ENCODE assay signal across 8 mouse cellular contexts in genomic region chr13:98944620-98945081, GRCm38 (mm10). TPM values are rescaled to one million over a fixed set of nuclear protein-coding genes. Genes with fewer than 3 reads are reported as not detected.
A peak's percentile ranks its signal among the peaks of the same experiment; 100 is the strongest.
DNase-seq lines count a peak whose midpoint lies in the region; ATAC-seq and TF ChIP-seq lines count a peak whose summit lies in the region.

No protein-coding gene starts in this region.

- peak overlapping the region; percentile 73 for H3K27ac ChIP-seq in heart, adult 2 months
- no peak overlapping the region for H3K27ac ChIP-seq in liver, embryonic 11.5 days (ENCODE audit: low read depth, low read length)

- H3K9me3 ChIP-seq in liver, embryonic 11.5 days (ENCODE audit: control insufficient read depth, low read length) = no peaks in the 10 kb centered on the region

- no peak for TF ChIP-seq CTCF in heart, adult 2 months (IDR thresholded peaks at IDR 0.05)

- intact Hi-C loops in heart, adult 2 months (cut with DNase I) = no loop called here
- intact Hi-C loops in heart, postnatal 25 days (cut with DNase I) = no loop called here

- 35% methylated on average over 7 of the region's 7 CpGs for WGBS in heart, adult 2 months
- WGBS in liver, embryonic 11.5 days = 45% methylated on average over 7 of the region's 7 CpGs

- TF ChIP-seq EP300 in heart, adult 2 months (IDR thresholded peaks at IDR 0.05; ENCODE audit: insufficient read depth, low read depth, low read length) = no peak

- ATAC-seq in erythroblast, adult 5-6 weeks (replicated peaks; ENCODE audit: low FRiP score, poor library complexity, severe bottlenecking) = peak; percentile 78
- ATAC-seq in liver, embryonic 11.5 days (replicated peaks; ENCODE audit: low FRiP score) = 0 out of 2 replicates have a peak, but pooled peaks have one; percentile 41

- 0 out of 2 replicates have a peak, but pooled peaks have one; percentile 24 for TF ChIP-seq POLR2A in heart, adult 2 months (IDR thresholded peaks at IDR 0.05; ENCODE audit: insufficient read depth, low read depth, low read length)

- no peaks in the 10 kb centered on the region for H3K27me3 ChIP-seq in heart, adult 2 months (ENCODE audit: control insufficient read depth, insufficient read depth, low read length)
- H3K27me3 ChIP-seq in liver, embryonic 11.5 days (replicated peaks; ENCODE audit: control insufficient read depth, insufficient read depth, low read length) = no peaks in the 10 kb centered on the region

- H3K9ac ChIP-seq in heart, adult 2 months (ENCODE audit: low read depth, low read length) = peak overlapping the region; percentile 63; the same call in 1 of the 2 replicates
- no peak overlapping the region for H3K9ac ChIP-seq in liver, embryonic 11.5 days (ENCODE audit: low read depth, low read length)

- H3K79me2 ChIP-seq in heart, adult 2 months (replicated peaks; ENCODE audit: control insufficient read depth, insufficient read depth, low read length) = no peaks in the 10 kb centered on the region

- H3K4me1 ChIP-seq in heart, adult 2 months (ENCODE audit: control insufficient read depth, insufficient read depth, low read length) = no peaks in the 10 kb centered on the region
- H3K4me1 ChIP-seq in liver, embryonic 11.5 days (replicated peaks; ENCODE audit: control insufficient read depth, insufficient read depth, low read length) = peaks cover 8% of the 10 kb centered on the region

- H3K4me3 ChIP-seq in heart, adult 2 months = peak overlapping the region; percentile 25; the same call in 1 of the 2 replicates
- no peak overlapping the region for H3K4me3 ChIP-seq in liver, embryonic 11.5 days (ENCODE audit: low read depth, low read length)

- H3K4me2 ChIP-seq in liver, embryonic 11.5 days = peak overlapping the region; percentile 26

- DNase-seq in heart, adult 2 months = peak in 1 of 2 experiments; percentile 44
- no peak for DNase-seq in heart, postnatal 25 days (ENCODE audit: low spot score)
- DNase-seq in liver, embryonic 11.5 days (ENCODE audit: low spot score) = no peak
- peak; percentile 37 for DNase-seq in spleen, adult 12 weeks (ENCODE audit: low spot score)
- no peak for DNase-seq in right cerebral cortex, adult 2 months (ENCODE audit: low spot score in 2 of 2)
- DNase-seq in right cerebral cortex, postnatal 36 days (ENCODE audit: low spot score in 2 of 2) = no peak
- no peak for DNase-seq in layer of hippocampus, adult 8-10 months (ENCODE audit: low spot score in 2 of 2)

- H3K36me3 ChIP-seq in heart, adult 2 months (ENCODE audit: control insufficient read depth, insufficient read depth, low read length) = no peaks in the 10 kb centered on the region
- H3K36me3 ChIP-seq in liver, embryonic 11.5 days (ENCODE audit: control insufficient read depth, insufficient read depth, low read length) = no peaks in the 10 kb centered on the region

RNA-seq across cellular contexts. Expression of gene Tnpo1, which starts 18.5 kb away (rescaled TPM):
- total RNA-seq in heart, adult 2 months (2021) = 10 to 100 TPM; 58.9 to 60.4 TPM
- 16.1 and 31.2 TPM in 2 replicates for polyA plus RNA-seq in heart, adult 2 months (2012; rRNA removed)
- total RNA-seq in heart, postnatal 25 days (2021) = 10 to 100 TPM; 73.0 to 73.3 TPM
- 52.5 and 54.4 TPM in 2 replicates for total RNA-seq in erythroblast, adult 5-6 weeks (2015; ENCODE audit: low replicate concordance)
- 54.3 and 70.1 TPM in 2 replicates for total RNA-seq in erythroblast, adult 5-6 weeks (2017; ENCODE audit: low replicate concordance)
- polyA plus RNA-seq in liver, embryonic 11.5 days (2014; fragmentation: Nextera tagmentation; extraction: Ambion mirVana) = 32.2 and 34.9 TPM in 2 replicates
- 10 to 100 TPM; 62.4 to 73.5 (median 71.6) TPM for total RNA-seq in layer of hippocampus, adult 8-10 months (2022)

RNA-seq across cellular contexts. Expression of gene 1700024P04Rik, which starts 39.7 kb away (rescaled TPM):
- not detected for total RNA-seq in heart, adult 2 months (2021)
- not detected in 2 replicates for polyA plus RNA-seq in heart, adult 2 months (2012; rRNA removed)
- not detected for total RNA-seq in heart, postnatal 25 days (2021)
- not detected in 2 replicates for total RNA-seq in erythroblast, adult 5-6 weeks (2015; ENCODE audit: low replicate concordance)
- not detected in 2 replicates for total RNA-seq in erythroblast, adult 5-6 weeks (2017; ENCODE audit: low replicate concordance)
- polyA plus RNA-seq in liver, embryonic 11.5 days (2014; fragmentation: Nextera tagmentation; extraction: Ambion mirVana) = not detected in 2 replicates
- total RNA-seq in layer of hippocampus, adult 8-10 months (2022) = not detected
